Mouse (Mus musculus) heart, postnatal 25 days (tissue): ENCODE results near the gene Gm17078. TPM values are rescaled to one million over a fixed set of nuclear protein-coding genes. Genes with fewer than 3 reads are reported as not detected.
A peak's percentile ranks its signal among the peaks of the same experiment; 100 is the strongest.
"Not testable (repeated sequence)": the region's sequence is repeated elsewhere in the genome, so short reads cannot be mapped to it uniquely, and the experiment has no call there.

Experiments
- DNase-seq: peaks from one replicate; pipeline ENCODE4 v3.0.0; 2022; ENCODE audit warnings: low spot score
- intact Hi-C: fragments of 180-260 bp; cut with DNase I; formaldehyde crosslinking; loops from one replicate; pipeline ENCODE4 v1.15.1; 2025
- total RNA-seq, 2 experiments: library from RNA; stranded (reverse); gene quantifications; 2 replicates each; pipeline ENCODE4 v1.2.3; 2021

Gm17078 gene
- not detected for total RNA-seq

GRCm38 (mm10) chr14:51611210-51611609 lies at the start of gene Gm17078:
TSS of gene Gm17078 (minus strand) at chr14:51611310.
- intact Hi-C loops = no loop called here
- no peak for DNase-seq

- intact Hi-C loops, DNase-seq: not testable (repeated sequence)
These were observed 24.5 kb upstream of the Gm17078 start, which contains the start of gene Gm4181 for GRCm38 (mm10) chr14:51635566-51635965. TSS of gene Gm4181 (minus strand) at chr14:51635666.

- intact Hi-C loops = not testable (repeated sequence)
- DNase-seq = peak; percentile 25
These were observed 21.3 kb upstream of the Gm17078 start for GRCm38 (mm10) chr14:51632426-51632825.

- intact Hi-C loops, DNase-seq: not testable (repeated sequence)
These were observed 19.1 kb downstream of the Gm17078 start, which contains the start of gene Gm17174 for GRCm38 (mm10) chr14:51592039-51592438. TSS of gene Gm17174 (minus strand) at chr14:51592139.

GRCm38 (mm10) chr14:51573963-51574362 lies 37.1 kb downstream of the Gm17078 start, which contains the start of gene Gm17175:
TSS of gene Gm17175 (minus strand) at chr14:51574063.
- intact Hi-C loops, DNase-seq: not testable (repeated sequence)

Other genes with a start within 250 kb of the Gm17078 start
- gene Gm7247, start 249.6 kb downstream of the Gm17078 start, total RNA-seq = not detected
- not detected for gene Vmn2r88, start 200.5 kb downstream of the Gm17078 start, total RNA-seq
- not detected for gene Vmn2r89, start 159.5 kb downstream of the Gm17078 start, total RNA-seq
- gene Gm5622, start 58.5 kb downstream of the Gm17078 start, total RNA-seq = not detected
- not detected for gene Gm17175, start 37.2 kb downstream of the Gm17078 start, total RNA-seq
- gene Gm17174, start 19.2 kb downstream of the Gm17078 start, total RNA-seq = not detected
- gene Gm4181, start 24.4 kb upstream of the Gm17078 start, total RNA-seq = not detected
- gene Gm17079, start 84.2 kb upstream of the Gm17078 start, total RNA-seq = not detected
- not detected for gene Gm5800, start 105.9 kb upstream of the Gm17078 start, total RNA-seq
- not detected for gene Ang4, start 162.3 kb upstream of the Gm17078 start, total RNA-seq
- not detected for gene AY358078, start 188.7 kb upstream of the Gm17078 start, total RNA-seq
- not detected for gene Ear6, start 242.4 kb upstream of the Gm17078 start, total RNA-seq